Mouse (Mus musculus): ENCODE results near the gene Adam17. TPM values are rescaled to one million over a fixed set of nuclear protein-coding genes. Genes with fewer than 3 reads are reported as not detected.

The Adam17 gene
- polyA plus RNA-seq, 1 experiment from 2014 or later = 42.2 TPM

- Histone ChIP-seq H3K36me3 (peaks cover 88% of the 10 kb centered on the region), H3K9ac (no peak overlapping the region), H3K27ac (no peak overlapping the region), H3K27me3 (no peaks in the 10 kb centered on the region), H3K4me2 (no peak overlapping the region), H3K4me1 (no peaks in the 10 kb centered on the region), H3K9me3 (no peaks in the 10 kb centered on the region), H3K4me3 (no peak overlapping the region)
- no peak for ATAC-seq (ENCODE audit: insufficient number of reproducible peaks, insufficient read depth, low FRiP score, low TSS enrichment, low read depth)
- WGBS = 90% methylated on average over 5 of the region's 5 CpGs
These were observed 71.1 kb downstream of the Adam17 start for GRCm38 (mm10) chr12:21302361-21302783.

DNA sequence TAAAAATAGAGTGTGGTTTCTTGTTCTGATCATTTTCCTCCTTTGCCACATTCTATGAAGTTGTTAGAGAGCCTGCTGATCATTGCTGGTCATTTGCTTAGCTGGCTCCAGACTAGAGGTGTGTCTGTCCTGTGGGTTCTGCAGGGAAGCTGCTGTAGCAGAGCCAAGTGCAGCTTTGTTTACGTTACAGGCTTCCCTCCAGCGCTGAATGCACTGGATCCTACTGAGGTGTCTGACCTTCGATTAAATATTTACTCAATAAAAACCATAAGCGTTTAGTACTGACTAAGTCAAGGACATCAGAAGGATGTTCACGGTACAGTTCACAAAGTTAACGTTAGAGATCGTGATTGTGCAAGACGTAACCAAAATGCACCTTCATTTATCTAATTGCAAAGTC lies 71.5 kb downstream of the Adam17 start:
- H3K27me3 ChIP-seq = no peaks in the 10 kb centered on the region
- no peak overlapping the region for H3K4me3 ChIP-seq
- H3K4me1 ChIP-seq = no peaks in the 10 kb centered on the region
- 90% methylated on average over 8 of the region's 8 CpGs for WGBS
- H3K9me3 ChIP-seq = no peaks in the 10 kb centered on the region
- no peak overlapping the region for H3K9ac ChIP-seq
- H3K4me2 ChIP-seq = no peak overlapping the region
- peaks cover 88% of the 10 kb centered on the region for H3K36me3 ChIP-seq
- H3K27ac ChIP-seq = no peak overlapping the region
- ATAC-seq (ENCODE audit: insufficient number of reproducible peaks, insufficient read depth, low FRiP score, low TSS enrichment, low read depth) = no peak

GRCm38 (mm10) chr12:21301324-21301723 lies 72.1 kb downstream of the Adam17 start:
- Histone ChIP-seq H3K4me2 (no peak overlapping the region), H3K9me3 (no peaks in the 10 kb centered on the region), H3K27ac (no peak overlapping the region), H3K27me3 (no peaks in the 10 kb centered on the region), H3K9ac (no peak overlapping the region), H3K36me3 (peaks cover 88% of the 10 kb centered on the region), H3K4me1 (no peaks in the 10 kb centered on the region), H3K4me3 (no peak overlapping the region)
- WGBS = 93% methylated on average over 7 of the region's 7 CpGs
- no peak for ATAC-seq (ENCODE audit: insufficient number of reproducible peaks, insufficient read depth, low FRiP score, low TSS enrichment, low read depth)

DNA sequence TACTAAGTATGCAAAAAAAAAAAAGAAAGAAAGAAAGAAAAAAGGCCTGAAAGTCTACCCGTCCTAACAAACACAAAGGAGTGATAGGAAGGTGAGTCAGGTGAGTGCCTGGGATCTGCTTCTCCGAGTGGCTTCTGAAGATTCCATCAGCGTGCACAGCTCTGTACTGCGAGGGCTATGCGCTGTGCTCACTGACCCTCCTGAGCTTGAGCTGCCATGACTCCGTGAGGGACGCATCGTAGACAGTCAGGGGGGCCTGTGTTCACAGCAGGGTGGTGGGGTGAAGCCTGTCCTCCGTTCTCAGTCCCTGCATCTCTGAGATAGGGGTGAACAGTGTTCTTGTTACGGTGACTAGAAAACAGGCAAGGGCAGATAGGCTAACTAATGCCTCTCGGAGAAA lies 74.6 kb downstream of the Adam17 start:
- no peak overlapping the region for H3K4me3 ChIP-seq
- ATAC-seq (ENCODE audit: insufficient number of reproducible peaks, insufficient read depth, low FRiP score, low TSS enrichment, low read depth) = no peak
- H3K27ac ChIP-seq = no peak overlapping the region
- H3K9me3 ChIP-seq = no peaks in the 10 kb centered on the region
- no peaks in the 10 kb centered on the region for H3K27me3 ChIP-seq
- H3K36me3 ChIP-seq = peaks cover 91% of the 10 kb centered on the region
- H3K4me2 ChIP-seq = no peak overlapping the region
- no peak overlapping the region for H3K9ac ChIP-seq
- whole genome bisulfite sequencing = 95% methylated on average over 11 of the region's 11 CpGs
- no peaks in the 10 kb centered on the region for H3K4me1 ChIP-seq

DNA sequence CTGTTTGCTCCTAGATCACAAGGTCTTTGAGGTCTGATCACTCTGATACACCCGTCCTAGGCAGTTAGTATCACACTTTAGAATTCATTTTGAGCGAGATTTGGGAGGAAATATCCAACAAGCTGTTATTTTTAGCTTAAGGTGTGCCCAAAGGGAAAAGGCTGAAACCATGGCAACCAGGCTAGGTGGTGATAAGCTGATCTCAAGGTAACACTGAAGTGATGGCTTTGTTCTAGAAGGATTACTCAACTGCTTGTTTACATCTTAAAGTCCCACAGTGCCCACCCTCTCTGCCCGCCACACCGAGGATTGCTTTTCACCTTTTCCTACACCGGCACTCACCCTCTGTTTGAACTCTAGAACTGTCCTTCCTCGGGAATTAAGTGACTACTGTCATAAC lies 83.8 kb downstream of the Adam17 start:
- Histone ChIP-seq H3K27me3 (no peaks in the 10 kb centered on the region), H3K9ac (no peak overlapping the region), H3K27ac (no peak overlapping the region), H3K4me3 (no peak overlapping the region), H3K9me3 (no peaks in the 10 kb centered on the region), H3K4me1 (peaks cover 19% of the 10 kb centered on the region), H3K4me2 (no peak overlapping the region), H3K36me3 (peaks cover 52% of the 10 kb centered on the region)
- no peak for ATAC-seq (ENCODE audit: insufficient number of reproducible peaks, insufficient read depth, low FRiP score, low TSS enrichment, low read depth)
- WGBS = 83% methylated on average over 6 of the region's 6 CpGs

DNA sequence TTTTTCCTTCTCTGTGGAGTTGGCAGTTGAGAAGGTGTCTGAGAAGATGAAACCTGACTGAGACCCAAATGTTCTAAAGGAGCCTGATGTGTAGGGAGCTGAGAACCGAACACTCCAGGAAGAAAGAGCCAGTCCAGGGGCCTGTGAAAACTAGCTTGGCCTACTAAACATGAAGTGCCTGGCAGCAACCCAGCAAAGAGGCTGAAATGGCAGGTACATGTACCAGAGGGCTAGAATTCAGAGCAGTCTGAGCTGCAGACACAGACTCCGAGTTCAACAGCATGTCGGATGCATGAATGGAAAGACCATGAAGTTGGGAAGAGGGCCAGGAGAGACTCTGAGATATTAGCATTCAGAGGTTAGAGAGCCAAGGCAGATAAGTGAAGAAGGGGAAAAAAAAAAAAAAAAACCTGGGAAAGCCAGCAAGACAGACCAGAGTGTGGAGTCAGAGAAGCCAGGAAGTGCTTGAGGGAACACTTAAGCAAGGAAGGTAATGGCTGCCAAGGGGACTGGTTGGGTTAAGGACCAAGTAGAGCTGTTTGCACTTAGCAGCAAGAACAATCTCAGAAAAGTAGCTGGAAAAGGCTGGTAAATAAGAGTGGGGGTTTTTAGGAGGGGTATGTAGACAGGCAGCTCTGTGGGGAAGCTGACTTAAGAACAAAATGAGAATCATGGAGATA lies 84.6 kb downstream of the Adam17 start:
- 93% methylated on average over 3 of the region's 3 CpGs for WGBS
- no peaks in the 10 kb centered on the region for H3K27me3 ChIP-seq
- peaks cover 44% of the 10 kb centered on the region for H3K36me3 ChIP-seq
- H3K27ac ChIP-seq = no peak overlapping the region
- no peak overlapping the region for H3K4me3 ChIP-seq
- peaks cover 19% of the 10 kb centered on the region for H3K4me1 ChIP-seq
- H3K9me3 ChIP-seq = no peaks in the 10 kb centered on the region
- ATAC-seq (ENCODE audit: insufficient number of reproducible peaks, insufficient read depth, low FRiP score, low TSS enrichment, low read depth) = no peak
- H3K9ac ChIP-seq = no peak overlapping the region
- no peak overlapping the region for H3K4me2 ChIP-seq

DNA sequence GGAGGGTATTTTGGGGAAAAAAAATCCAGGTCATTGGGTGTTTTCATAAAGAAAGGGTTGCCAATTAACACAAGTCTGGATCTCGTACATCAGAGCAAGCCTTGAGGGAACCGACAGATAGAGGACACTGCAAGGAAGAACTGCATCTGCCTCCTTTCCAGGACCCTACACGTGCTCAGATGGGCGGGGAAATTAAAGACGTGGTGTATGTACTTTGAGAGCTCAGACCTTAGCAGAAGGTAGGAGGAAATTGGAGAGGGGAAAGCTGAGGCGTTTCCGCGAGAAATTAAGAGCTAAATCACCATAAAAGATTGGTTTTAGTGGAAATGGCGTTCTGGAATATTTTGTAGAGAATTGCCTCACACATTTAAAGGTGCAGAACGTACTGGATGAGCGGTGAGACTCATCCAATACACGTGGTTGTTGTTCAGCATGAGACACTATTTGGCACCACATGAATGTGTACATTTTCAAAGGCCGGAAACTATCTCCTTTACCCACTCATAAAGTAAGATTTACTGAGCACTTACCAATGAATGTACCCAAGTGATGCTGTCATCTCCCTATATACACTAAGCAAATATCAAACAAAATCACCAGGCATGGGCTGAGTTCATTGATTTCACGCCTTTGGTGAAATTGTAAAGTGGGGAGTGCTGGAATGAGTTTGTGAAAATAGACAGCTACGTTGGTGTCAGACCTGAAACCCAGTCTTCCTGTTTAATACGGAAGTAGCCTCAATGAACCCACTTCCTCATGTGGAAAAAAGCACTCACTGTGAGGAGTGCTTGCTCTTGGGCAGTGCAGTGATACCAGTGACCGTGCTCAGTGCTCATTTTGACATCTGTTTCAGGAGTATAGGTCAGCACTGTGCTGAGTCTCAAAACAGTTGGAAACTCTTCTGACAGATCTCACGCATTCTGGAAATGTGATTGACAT lies 86.5 kb downstream of the Adam17 start:
- no peak for ATAC-seq (ENCODE audit: insufficient number of reproducible peaks, insufficient read depth, low FRiP score, low TSS enrichment, low read depth)
- Histone ChIP-seq H3K36me3 (peaks cover 27% of the 10 kb centered on the region), H3K9me3 (no peaks in the 10 kb centered on the region), H3K4me3 (peak overlapping the region; percentile 83), H3K27ac (peak overlapping the region; percentile 96), H3K9ac (peak overlapping the region; percentile 93), H3K4me2 (peak overlapping the region; percentile 76), H3K27me3 (no peaks in the 10 kb centered on the region), H3K4me1 (peaks cover 19% of the 10 kb centered on the region)
- 32% methylated on average over 18 of the region's 18 CpGs for WGBS

GRCm38 (mm10) chr12:21286243-21286622 lies 87.2 kb downstream of the Adam17 start, which contains the start of gene Itgb1bp1:
Itgb1bp1 (minus strand) TSS chr12:21286284.
- Histone ChIP-seq H3K27ac (peak within 1 kb of the TSS; percentile 96), H3K4me1 (peaks cover 19% of the 10 kb centered on the region), H3K9ac (peak within 1 kb of the TSS; percentile 93), H3K36me3 (peaks cover 19% of the 10 kb centered on the region), H3K9me3 (no peaks in the 10 kb centered on the region), H3K4me3 (peak within 1 kb of the TSS; percentile 83), H3K4me2 (peak within 1 kb of the TSS; percentile 76), H3K27me3 (no peaks in the 10 kb centered on the region)
- WGBS = under 1% methylated on average over 28 of the region's 28 CpGs
- ATAC-seq (ENCODE audit: insufficient number of reproducible peaks, insufficient read depth, low FRiP score, low TSS enrichment, low read depth) = peak; percentile 95

- Histone ChIP-seq H3K9me3 (no peaks in the 10 kb centered on the region), H3K27me3 (no peaks in the 10 kb centered on the region), H3K36me3 (peaks cover 15% of the 10 kb centered on the region), H3K4me3 (peak overlapping the region; percentile 83), H3K4me1 (peaks cover 19% of the 10 kb centered on the region), H3K4me2 (peak overlapping the region; percentile 76), H3K9ac (peak overlapping the region; percentile 93), H3K27ac (peak overlapping the region; percentile 84)
- peak; percentile 77 for ATAC-seq (ENCODE audit: insufficient number of reproducible peaks, insufficient read depth, low FRiP score, low TSS enrichment, low read depth)
- under 1% methylated on average over 47 of the region's 47 CpGs for WGBS
These were observed 87.8 kb downstream of the Adam17 start for GRCm38 (mm10) chr12:21285508-21286242.

DNA sequence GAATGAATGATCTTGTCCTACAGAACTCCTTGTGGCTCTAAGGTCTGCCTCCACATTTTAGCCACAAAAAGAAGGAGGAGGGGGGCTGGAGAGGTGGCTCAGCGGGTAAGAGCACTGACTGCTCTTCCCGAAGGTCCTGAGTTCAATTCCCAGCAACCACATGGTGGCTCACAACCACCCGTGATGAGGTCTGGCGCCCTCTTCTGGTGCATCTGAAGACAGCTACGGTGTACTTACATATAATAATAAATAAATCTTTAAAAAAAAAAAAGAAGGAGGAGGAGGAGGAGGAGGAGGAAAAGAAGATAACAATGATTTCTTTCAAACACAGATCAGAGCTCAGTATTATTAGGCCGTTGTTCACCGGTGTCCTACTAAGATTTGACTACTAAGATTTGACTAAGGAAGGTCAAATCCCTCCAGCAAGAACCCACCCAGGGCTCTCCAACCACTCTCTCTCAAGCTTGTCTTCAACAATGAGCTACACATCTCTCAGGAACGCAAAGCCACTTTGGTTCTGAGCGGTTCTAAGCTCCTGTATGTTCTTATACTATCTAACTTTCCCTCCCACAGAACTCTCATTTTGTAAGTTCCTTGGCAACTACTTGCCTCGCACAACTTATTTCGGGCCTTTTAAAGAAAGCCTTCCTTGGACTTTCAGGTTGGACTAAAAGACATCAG lies 88.5 kb downstream of the Adam17 start, which contains the start of gene Cpsf3:
TSS of gene Cpsf3 (plus strand) at position 631 of the 681 bp plus-strand sequence.
- no peaks in the 10 kb centered on the region for H3K9me3 ChIP-seq
- peak within 1 kb of the TSS; percentile 76 for H3K4me2 ChIP-seq
- WGBS = 54% methylated on average over 11 of the region's 11 CpGs
- peak within 1 kb of the TSS; percentile 96 for H3K27ac ChIP-seq
- peak within 1 kb of the TSS; percentile 83 for H3K4me3 ChIP-seq
- ATAC-seq (ENCODE audit: insufficient number of reproducible peaks, insufficient read depth, low FRiP score, low TSS enrichment, low read depth) = no peak
- peak within 1 kb of the TSS; percentile 93 for H3K9ac ChIP-seq
- no peaks in the 10 kb centered on the region for H3K27me3 ChIP-seq
- peaks cover 19% of the 10 kb centered on the region for H3K4me1 ChIP-seq
- peaks cover 7% of the 10 kb centered on the region for H3K36me3 ChIP-seq

DNA sequence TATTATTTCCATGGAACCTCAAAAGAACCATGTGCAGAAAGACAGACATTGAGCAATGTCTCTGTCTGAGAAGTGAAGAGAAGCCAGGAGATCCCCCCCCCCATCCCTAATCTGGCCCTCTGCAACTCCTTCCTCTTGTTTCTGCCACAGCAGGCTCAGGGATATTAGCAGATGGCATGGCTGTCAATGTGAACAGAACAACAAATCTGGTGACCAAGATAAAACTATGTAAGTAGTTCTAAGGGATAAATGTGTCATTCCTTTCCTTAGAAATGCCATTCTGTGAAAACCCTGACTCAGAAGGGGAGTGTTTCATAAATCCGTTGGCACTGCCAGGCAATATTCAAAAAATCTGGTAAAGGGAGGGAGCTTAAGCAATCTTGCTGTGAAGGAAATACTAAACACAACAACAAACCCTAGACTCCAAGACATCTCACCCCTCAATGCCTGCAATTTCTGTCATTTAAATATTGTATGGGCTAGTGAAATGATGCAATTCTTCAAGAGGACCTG lies 96.0 kb downstream of the Adam17 start:
- Histone ChIP-seq H3K4me3 (no peak overlapping the region), H3K27ac (no peak overlapping the region), H3K36me3 (peaks cover 45% of the 10 kb centered on the region), H3K4me2 (no peak overlapping the region), H3K9ac (no peak overlapping the region), H3K9me3 (no peaks in the 10 kb centered on the region), H3K4me1 (no peaks in the 10 kb centered on the region), H3K27me3 (no peaks in the 10 kb centered on the region)
- no peak for ATAC-seq (ENCODE audit: insufficient number of reproducible peaks, insufficient read depth, low FRiP score, low TSS enrichment, low read depth)
- WGBS = 87% methylated on average over 1 of the region's 1 CpGs
